Mouse (Mus musculus): ENCODE data around the gene Nupr1.

DNA sequence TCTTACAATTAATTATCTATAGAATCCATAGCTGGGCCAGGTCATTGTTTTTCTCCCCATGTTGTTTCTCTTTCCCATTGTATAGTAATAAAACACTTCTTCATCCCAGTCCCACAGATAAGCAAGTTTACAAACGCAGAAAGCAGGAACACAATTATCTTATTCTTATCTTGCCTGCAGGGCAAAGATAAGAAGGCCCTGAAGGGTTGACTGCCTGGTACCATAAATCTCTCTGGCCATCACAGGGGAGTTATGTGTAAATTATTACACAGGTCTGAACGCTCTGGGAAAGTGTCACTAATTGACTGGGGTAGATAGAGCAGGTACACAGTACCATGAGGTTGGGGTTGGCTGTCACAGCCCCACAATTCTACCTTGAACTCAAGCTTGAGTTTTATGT lies 20.2 kb upstream of the Nupr1 start:
- TF ChIP-seq CTCF (IDR thresholded peaks at IDR 0.05; ENCODE audit: control insufficient read depth, insufficient read depth, low read length), result no peak
- TF ChIP-seq POLR2A (IDR thresholded peaks at IDR 0.05; ENCODE audit: borderline replicate concordance, control insufficient read depth, low read depth, low read length), result no peak

All from bone marrow, adult 2 months (tissue).